Mouse (Mus musculus): ENCODE measurements around the gene Eral1.

Eral1 gene

DNA sequence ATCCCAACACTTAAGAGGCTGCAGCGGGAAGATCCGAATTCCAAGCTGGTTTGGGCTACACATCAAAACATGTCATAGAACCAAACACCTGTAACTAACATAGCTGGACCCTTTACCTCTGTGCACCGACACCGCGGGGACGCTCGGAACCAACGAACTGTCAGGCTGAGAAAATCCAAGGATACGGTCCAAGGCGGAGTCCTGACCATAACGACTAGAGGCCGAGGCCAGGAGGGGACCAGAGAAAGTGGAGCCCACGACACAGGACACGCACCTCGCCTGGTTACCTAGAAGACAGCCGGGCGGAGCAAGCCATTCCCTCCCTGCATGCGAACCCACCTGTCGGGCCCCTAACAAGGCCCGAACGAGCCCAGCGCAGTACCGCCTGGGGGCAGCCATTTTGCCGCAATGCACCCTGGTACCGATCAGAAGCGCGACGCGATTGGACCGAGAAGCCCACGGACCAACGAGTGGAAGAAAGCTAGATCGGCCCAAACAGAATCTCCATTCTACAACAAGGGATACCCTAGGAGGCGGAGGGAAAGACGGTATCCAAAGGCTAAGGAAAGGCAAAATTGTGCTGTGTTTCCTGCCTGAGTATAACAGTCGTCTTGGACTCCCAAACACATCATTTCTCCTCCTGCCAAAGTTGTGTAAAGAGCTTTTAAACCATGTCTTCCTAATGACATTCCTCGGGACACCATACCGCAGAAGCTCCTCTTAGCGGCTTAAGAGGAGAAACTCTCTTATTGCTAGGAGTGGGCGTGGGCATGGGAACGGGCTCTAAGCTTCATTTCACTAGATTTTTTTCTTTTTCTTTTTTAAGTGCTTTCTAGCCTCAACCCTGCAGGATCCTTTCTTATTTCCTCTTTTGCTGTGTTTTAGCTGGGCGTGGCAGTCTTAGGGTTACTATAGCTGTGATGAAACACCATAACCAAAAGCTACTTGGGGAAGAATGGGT, at the start of gene Eral1:
Gene Eral1 (minus strand): TSS at position 423 of the 961 bp plus-strand sequence.
- peak; percentile 93 for DNase-seq (ENCODE audit: low read depth, low spot score)

DNA sequence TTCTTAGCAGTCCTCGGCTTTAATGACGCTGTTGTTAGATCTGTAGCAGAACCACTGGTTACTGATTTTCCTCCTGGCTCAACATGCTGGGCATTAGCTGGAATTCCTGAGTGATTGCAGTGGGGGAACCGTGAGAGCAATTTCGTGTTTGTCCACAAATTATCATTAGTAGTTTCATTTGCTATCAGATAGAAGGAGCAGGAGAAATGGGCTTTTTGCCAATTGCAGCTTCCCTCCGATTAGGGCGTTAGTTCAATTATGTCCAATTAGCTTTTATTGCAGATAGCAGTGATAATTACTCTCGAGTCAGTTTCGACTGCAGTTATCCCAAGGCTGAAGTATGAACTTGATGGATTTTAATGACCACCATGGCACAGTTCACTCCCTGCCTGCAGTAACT, 49.3 kb upstream of the Eral1 start:
- DNase-seq (ENCODE audit: low read depth, low spot score): no peak

GRCm38 (mm10) chr11:78126739-78127138, 46.6 kb upstream of the Eral1 start:
- DNase-seq (ENCODE audit: low read depth, low spot score): no peak

DNA sequence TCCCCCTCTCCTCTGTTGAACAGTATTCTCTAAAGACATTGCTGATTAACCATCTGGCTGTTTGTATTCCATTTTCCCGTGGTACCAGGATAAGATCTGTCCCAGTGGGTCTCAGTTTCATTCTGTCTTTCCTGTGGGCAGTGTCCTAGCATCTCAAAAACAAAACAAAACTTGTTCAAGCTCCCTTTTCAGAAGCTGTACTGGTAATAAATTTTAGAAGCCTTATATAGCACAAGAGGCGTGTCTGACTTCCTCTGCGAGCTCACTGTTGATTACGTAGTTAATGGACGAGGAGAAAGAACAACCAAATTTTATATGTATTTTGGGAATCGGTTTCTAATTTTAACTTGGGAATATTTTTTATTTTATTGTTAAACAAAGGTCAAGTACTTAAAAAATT, 45.5 kb upstream of the Eral1 start:
- no peak for DNase-seq (ENCODE audit: low read depth, low spot score)

DNA sequence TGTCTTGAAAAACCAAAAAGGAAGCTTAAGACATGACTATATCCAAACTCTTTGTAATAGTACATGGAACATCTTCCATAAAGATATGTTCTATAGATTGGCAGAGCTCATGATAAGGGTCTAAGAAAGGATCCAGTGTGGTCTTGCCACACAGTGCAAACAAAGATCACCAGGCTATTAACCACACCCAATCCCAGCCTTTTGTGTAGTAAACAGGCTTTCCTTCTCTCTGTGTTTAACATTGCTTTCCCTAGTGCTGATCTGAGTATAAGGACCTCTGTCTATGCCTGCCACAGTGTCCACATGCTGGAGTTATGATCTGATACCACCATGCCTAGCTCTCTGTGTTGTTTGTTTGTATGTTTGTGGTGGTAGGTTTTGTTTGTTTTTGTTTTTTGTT, 43.6 kb upstream of the Eral1 start:
- DNase-seq (ENCODE audit: low read depth, low spot score): peak; percentile 52

DNA sequence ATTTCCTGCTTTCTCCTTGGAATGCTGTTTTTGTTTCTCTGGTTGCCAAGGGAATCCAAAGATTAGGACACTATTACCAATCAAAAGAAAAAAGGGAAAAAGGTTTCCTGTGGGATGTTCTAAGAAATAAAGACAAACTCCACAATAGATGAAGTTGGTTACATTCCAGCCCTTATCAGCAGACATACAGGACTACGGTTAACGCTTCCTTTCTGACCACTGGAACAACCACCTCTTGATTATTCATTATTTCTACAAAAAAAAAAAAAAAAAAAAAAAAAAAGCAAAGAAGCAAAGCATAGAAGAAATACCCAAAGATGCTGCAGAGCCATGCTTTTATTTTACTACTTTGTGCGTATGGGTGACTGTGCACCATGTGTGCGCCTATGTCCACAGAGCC, 42.6 kb upstream of the Eral1 start:
- DNase-seq (ENCODE audit: low read depth, low spot score): no peak

- no peak for DNase-seq (ENCODE audit: low read depth, low spot score)
Measured at GRCm38 (mm10) chr11:78121176-78121575, 41.0 kb upstream of the Eral1 start.

DNA sequence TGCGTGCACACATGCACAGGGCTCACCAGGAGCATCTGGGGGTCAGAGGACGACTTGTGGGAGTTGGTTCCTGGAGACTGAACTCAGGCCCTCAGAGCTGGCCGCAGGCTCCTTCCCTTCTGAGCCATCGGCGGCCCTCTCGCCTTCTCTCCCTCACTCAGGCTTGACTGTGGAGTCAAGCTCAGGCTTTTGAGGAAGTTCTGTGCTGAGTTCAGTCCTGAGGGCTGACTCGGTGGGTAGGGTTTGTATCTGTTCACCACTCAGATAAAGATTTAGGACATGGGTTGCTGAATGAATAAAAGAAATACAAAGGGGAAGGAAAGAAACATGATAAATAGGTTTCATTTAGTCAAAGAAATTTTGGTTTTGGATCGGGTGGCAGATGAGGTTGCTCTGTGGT, 39.7 kb upstream of the Eral1 start:
- DNase-seq (ENCODE audit: low read depth, low spot score): no peak

- DNase-seq (ENCODE audit: low read depth, low spot score): no peak
Measured at GRCm38 (mm10) chr11:78118467-78118866, 38.3 kb upstream of the Eral1 start.

GRCm38 (mm10) chr11:78116146-78116410, 35.9 kb upstream of the Eral1 start:
- DNase-seq (ENCODE audit: low read depth, low spot score): no peak

GRCm38 (mm10) chr11:78115367-78116145, 35.4 kb upstream of the Eral1 start:
- peak; percentile 98 for DNase-seq (ENCODE audit: low read depth, low spot score)

DNA sequence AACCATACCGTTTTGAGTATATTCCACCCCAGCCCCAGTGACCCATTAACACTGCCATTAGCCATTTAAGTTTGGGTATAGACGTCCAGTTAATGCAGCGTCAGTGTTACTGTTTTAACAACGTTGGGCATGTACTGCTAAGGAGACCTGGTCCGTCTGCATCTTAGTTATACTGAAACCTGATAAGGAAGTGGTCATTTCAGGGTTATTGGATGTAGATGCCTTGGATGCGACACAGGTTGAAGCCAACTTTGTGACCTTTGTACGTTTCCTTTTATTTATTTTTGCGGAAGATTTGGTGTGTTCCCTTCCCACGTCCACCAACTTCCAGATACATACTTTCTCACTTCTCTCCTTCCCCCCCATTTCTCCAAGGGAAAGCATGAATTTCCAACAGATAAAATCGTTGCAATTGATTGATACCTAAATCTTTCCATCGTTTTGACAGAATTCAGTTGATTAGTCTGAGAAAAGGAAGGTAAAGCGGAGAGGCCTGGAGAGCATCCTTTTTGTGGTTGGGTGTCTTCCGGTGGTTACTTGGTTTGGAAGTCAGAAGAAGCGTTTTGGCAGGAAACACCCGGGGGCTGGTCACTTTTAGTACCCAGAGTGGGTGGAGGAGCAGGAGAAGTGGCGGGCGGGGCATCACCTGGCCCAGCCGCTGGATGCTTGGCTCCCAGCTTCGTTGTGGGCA, 34.6 kb upstream of the Eral1 start:
- no peak for DNase-seq (ENCODE audit: low read depth, low spot score)

- no peak for DNase-seq (ENCODE audit: low read depth, low spot score)
Measured at GRCm38 (mm10) chr11:78113616-78114015, 33.4 kb upstream of the Eral1 start.

GRCm38 (mm10) chr11:78104501-78104900, 24.3 kb upstream of the Eral1 start:
- DNase-seq (ENCODE audit: low read depth, low spot score): no peak

DNA sequence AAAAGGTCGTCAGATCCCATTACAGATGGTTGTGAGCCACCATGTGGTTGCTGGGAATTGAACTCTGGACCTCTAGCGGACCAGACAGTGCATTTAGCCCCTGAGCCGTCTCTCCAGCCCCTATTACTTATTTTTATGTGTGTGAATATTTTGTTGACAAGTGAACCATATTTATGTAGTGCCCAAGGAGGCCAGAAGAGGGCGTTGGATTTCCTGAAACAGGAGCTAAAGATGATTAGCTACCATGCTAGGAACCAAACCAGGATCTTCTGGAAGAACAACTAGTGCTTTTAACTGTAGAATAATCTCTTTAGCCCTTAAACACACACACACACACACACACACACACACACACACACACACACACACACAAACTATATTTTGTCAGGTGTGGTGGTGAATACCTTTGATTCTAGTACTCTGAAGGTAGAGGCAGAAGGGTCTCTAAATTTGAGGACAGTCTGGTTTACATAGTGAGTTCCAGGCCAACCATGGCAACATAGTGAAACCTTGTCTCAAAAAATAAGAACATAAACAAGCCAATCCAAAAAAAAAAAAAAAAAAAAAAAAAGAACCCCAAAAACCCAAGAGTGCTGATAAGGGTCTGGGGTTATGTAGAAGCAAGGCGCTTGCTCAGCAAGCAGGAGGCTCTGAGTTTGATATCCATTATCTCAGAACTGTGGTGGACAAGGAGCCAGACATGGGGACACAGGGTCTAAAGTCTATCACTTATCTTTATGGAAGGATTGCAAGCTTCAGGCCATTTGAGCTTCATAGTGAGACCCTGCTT, 23.0 kb upstream of the Eral1 start:
- peak; percentile 71 for DNase-seq (ENCODE audit: low read depth, low spot score)

DNA sequence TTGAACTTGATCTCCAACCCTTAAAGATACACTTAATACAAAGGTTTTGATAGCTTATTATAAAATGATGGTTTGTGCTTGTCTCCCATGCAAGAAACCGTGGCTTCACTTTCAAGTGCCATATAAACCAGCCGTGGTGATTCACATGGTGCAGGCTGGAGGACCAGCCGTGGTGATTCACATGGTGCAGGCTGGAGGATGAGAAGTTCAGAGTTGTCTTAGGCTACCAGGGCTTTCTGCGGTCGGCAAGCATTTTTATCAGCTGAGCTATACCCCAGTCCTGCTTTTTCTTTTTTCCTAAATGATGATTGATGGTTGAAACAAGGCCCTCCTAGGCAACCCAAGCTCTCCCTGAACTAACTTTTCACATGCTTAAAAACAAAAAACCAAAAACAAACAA, 22.0 kb upstream of the Eral1 start:
- no peak for DNase-seq (ENCODE audit: low read depth, low spot score)

DNA sequence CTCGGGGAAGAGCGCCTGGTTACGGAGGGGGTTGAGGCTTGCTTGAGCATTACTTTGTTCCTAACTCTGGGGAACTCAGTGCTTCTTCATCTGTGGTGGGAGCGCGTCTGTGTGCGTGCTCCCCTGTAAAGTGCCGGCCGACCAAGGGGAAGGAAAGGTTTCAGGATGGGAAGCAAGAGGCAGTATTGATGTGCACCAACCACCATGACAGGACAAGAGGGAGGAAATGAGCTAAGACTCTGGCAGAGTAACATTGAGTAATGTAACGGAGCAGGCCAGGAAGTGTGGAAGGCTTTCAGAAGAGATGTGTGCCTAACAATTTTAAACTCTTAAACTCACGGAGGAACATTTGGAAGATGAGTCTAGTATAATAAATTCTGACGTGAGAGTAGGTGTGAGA, 20.6 kb upstream of the Eral1 start:
- DNase-seq (ENCODE audit: low read depth, low spot score): no peak

DNA sequence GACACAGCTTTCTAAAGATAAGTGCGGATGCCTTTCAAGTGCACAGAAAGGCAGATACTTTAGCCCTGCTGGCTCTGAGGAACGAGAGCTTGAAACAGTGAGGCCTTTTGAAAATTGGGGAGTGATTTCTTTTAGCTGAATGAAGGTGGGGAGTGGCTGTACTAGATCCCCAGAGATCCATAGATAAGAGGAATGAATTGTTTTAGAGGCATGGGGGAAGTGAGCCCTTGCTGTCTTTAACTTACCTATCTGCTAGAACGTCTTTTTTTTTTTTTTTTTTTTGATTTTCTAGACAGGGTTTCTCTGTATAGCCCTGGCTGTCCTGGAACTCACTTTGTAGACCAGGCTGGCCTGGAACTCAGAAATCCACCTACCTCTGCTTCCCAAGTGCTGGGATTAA, 16.9 kb upstream of the Eral1 start:
- DNase-seq (ENCODE audit: low read depth, low spot score): no peak

GRCm38 (mm10) chr11:78095144-78095516, 14.9 kb upstream of the Eral1 start:
- DNase-seq (ENCODE audit: low read depth, low spot score): no peak

GRCm38 (mm10) chr11:78094504-78095143, 14.4 kb upstream of the Eral1 start, which contains the start of gene Fam222b:
Gene Fam222b (plus strand): TSS chr11:78094660.
- DNase-seq (ENCODE audit: low read depth, low spot score): peak; percentile 93

DNA sequence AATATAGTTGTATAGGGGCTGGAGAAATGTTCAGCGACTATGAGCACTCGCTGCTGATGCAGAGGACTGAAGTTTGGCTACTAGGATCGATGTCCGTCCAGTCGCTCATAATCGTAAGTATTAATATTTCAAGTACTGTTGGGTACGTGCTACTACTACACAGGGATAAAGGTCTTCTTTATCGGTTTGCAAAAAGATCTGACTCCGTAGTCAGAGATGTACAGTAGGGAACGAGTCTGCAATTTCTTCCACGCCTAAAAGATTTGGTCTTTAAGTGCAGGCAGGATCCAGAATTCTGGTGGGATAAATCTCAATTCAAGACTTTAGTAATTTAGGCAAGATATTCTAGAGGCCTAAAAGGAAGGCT, 13.9 kb upstream of the Eral1 start:
- DNase-seq (ENCODE audit: low read depth, low spot score): no peak

All from ZHBTc4 (cell line).